Mouse (Mus musculus): ENCODE results near the gene Fastkd2. TPM values are rescaled to one million over a fixed set of nuclear protein-coding genes. Genes with fewer than 3 reads are reported as not detected.

Gene Fastkd2
- total RNA-seq, 2 experiments from 2014 or later = 25.6 to 30.0 TPM

Other genes with a start within 250 kb of the Fastkd2 start
- not detected for gene Gm39653, start 114.6 kb upstream of the Fastkd2 start, total RNA-seq (2021)
- not detected for gene Dytn, start 43.7 kb upstream of the Fastkd2 start, total RNA-seq (2021)
- gene Mdh1b, start 296 bp upstream of the Fastkd2 start, total RNA-seq (2021) = not detected
- not detected for gene 4933402D24Rik, start 38.7 kb downstream of the Fastkd2 start, total RNA-seq (2021)